Mouse (Mus musculus) thymus, adult 18-20 months (tissue): ENCODE data around the gene Bbc3.
A peak's percentile ranks its signal among the peaks of the same experiment; 100 is the strongest.
"Not testable (repeated sequence)": the region's sequence is repeated elsewhere in the genome, so short reads cannot be mapped to it uniquely, and the experiment has no call there.

Experiments
- DNase-seq, 2 experiments: peaks; one replicate each; pipeline ENCODE4 v3.0.0; 2022; ENCODE audit warnings: mixed read lengths in 2 of 2

The Bbc3 gene

GRCm38 (mm10) chr7:16294837-16295236, 13.4 kb upstream of the Bbc3 start:
- peak; percentile 86 to 91 for DNase-seq

GRCm38 (mm10) chr7:16295321-16295900, 12.8 kb upstream of the Bbc3 start:
- peak; percentile 82 to 87 for DNase-seq

- DNase-seq: no peak
These were observed 12.0 kb upstream of the Bbc3 start for GRCm38 (mm10) chr7:16296146-16296545.

GRCm38 (mm10) chr7:16296766-16297390, 11.3 kb upstream of the Bbc3 start:
- peak; percentile 79 to 87 for DNase-seq

- DNase-seq: no peak
These were observed 10.6 kb upstream of the Bbc3 start for GRCm38 (mm10) chr7:16297616-16298015.

GRCm38 (mm10) chr7:16298927-16299326, 9.3 kb upstream of the Bbc3 start:
- DNase-seq: no peak

GRCm38 (mm10) chr7:16299419-16300035, 8.7 kb upstream of the Bbc3 start:
- DNase-seq: peak; percentile 51 to 71

GRCm38 (mm10) chr7:16307141-16307540, 1.1 kb upstream of the Bbc3 start:
- not testable (repeated sequence) for DNase-seq

- peak in 1 of 2 experiments; percentile 27 for DNase-seq
These were observed 543 bp downstream of the Bbc3 start for GRCm38 (mm10) chr7:16308555-16309317.

- peak; percentile 88 to 89 for DNase-seq
These were observed 1.3 kb downstream of the Bbc3 start for GRCm38 (mm10) chr7:16309318-16310019.

GRCm38 (mm10) chr7:16310020-16310520, 1.9 kb downstream of the Bbc3 start:
- peak; percentile 86 to 92 for DNase-seq

GRCm38 (mm10) chr7:16310521-16311452, 2.6 kb downstream of the Bbc3 start:
- DNase-seq: peak; percentile 49 to 52

GRCm38 (mm10) chr7:16311453-16312004, 3.3 kb downstream of the Bbc3 start:
- DNase-seq: peak in 1 of 2 experiments; percentile 14

GRCm38 (mm10) chr7:16312011-16312671, 3.9 kb downstream of the Bbc3 start:
- peak in 1 of 2 experiments; percentile 29 for DNase-seq

GRCm38 (mm10) chr7:16312672-16313311, 4.6 kb downstream of the Bbc3 start:
- DNase-seq: peak; percentile 34 to 58

- DNase-seq: peak; percentile 44 to 49
These were observed 5.5 kb downstream of the Bbc3 start for GRCm38 (mm10) chr7:16313481-16314220.

GRCm38 (mm10) chr7:16314221-16314775, 6.1 kb downstream of the Bbc3 start:
- no peak for DNase-seq

- DNase-seq: no peak
These were observed 7.1 kb downstream of the Bbc3 start for GRCm38 (mm10) chr7:16315222-16315759.

- DNase-seq: no peak
These were observed 8.9 kb downstream of the Bbc3 start for GRCm38 (mm10) chr7:16317094-16317493.
